Mouse (Mus musculus) erythroblast, adult 5-6 weeks (primary cell): ENCODE data around the gene Smim11. TPM values are rescaled to one million over a fixed set of nuclear protein-coding genes. Genes with fewer than 3 reads are reported as not detected.

Experiments
- ATAC-seq: replicated peaks from 2 replicates; pipeline ENCODE4 v1.8.0; 2016; ENCODE audit warnings: moderate number of reproducible peaks, mild to moderate bottlenecking, moderate TSS enrichment, inconsistent platforms; ENCODE audit not compliant: poor library complexity, low FRiP score, severe bottlenecking
- total RNA-seq, 2 experiments: library from RNA; stranded (forward) in 1 of 2; stranded (reverse) in 1 of 2; fragments of 150-400 nt in 1 of 2; fragments of 200-764, 138-1000 nt in 1 of 2; gene quantifications; 2 replicates each; pipeline versions ENCODE4 v1.2.3 to v1.2.4; 2015 to 2017; ENCODE audit warnings: low replicate concordance in 2 of 2

The Smim11 gene
- total RNA-seq (2015; ENCODE audit: low replicate concordance) = 15.3 and 15.4 TPM in 2 replicates
- total RNA-seq (2017; ENCODE audit: low replicate concordance) = 26.5 and 32.6 TPM in 2 replicates

DNA sequence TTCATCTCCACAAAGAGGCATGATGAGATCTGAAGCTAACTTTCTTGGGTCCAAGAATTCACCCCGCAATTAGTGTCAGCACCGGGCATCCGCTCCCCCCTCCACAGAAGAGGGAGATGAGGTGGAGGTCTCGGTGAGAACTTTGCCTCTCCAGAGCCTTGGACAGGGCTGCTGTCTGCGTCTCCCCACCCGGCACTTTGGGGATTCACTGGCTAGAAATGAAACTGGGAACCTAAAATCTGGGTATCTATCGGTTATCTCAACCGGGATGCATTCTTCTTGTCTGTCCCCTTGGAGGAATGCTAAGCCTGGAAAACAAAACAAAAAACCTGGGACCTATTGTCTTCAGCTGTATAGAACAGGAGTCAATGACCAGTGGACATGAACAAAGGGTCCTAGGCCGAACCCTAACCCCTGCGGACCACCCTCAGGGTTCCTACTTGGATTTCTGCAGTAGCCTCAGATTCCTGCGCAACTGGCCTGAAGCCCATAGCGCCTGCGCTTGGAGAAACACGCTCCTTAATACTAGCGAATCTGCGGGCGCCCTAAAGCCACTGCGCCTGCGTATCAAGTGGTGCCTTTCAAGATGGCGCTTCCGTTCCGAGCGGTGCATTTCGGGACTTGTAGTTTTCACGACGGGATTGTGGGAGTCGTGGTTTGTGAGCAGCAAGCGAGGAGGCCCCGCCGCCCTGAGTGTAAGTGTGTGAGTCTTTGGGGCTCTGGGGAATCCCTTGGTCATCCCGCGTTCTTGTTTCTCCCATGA lies at the start of gene Smim11:
TSS of gene Smim11 (plus strand) at position 638 of the 763 bp plus-strand sequence.
- peak; percentile 96 for ATAC-seq

DNA sequence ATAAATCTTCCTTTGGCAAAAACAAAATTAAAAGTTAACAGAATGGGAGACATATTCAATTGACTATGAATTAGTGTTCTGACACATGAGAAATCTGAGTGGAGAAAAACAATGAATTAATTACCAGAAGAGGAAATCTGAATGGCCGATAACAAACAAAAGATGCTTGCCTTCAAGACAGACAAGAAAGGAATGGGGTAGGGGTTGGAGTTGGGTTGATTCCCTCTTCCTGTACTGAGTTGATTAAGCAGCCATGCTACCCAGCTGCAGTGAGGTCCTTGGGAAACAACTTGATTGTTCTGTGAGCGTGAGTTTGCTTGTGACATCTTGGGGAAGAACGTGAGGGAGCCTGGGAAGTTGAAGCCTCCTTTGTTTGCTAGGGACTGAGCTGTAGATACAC lies 46.8 kb upstream of the Smim11 start:
- ATAC-seq = no peak

DNA sequence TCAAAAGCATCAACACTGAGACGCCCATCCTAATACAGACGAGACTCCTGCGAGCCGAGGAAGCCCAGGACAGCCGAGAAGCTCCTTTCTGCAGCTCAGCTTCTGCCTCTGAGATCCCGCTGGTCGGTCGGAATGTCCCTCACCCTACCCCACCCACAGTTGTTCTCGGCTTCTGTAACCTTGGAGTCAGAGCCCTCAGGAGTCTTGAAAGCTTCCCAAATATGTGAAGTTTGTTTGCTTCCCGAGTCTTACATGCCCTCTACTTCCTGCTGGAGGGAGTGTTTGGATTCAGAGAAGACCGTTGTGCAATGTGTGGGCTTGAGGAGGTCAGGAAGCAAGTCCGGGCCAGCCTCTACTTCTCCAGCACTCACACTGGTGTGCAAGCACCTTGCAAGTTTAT lies 33.2 kb upstream of the Smim11 start:
- ATAC-seq = no peak

DNA sequence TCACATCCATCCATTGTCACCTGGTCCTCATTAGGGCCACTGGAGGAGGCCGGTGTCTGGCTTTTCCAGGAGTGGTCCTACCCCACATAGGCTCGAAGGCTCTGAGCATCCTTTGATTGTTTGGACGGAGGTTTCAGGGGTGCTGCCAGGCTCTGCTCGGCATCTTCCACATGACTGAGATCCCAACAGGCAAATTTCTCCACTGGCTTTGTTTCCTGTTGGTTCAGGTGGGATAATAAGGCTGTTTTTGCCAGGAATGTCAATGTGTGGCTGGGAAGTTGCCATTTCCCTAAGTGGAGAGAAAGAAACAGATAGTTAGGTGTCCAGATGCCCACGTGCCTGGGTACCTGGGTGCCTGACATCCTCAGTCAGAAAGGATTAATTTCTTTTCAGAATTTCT lies 26.6 kb upstream of the Smim11 start:
- ATAC-seq = no peak

DNA sequence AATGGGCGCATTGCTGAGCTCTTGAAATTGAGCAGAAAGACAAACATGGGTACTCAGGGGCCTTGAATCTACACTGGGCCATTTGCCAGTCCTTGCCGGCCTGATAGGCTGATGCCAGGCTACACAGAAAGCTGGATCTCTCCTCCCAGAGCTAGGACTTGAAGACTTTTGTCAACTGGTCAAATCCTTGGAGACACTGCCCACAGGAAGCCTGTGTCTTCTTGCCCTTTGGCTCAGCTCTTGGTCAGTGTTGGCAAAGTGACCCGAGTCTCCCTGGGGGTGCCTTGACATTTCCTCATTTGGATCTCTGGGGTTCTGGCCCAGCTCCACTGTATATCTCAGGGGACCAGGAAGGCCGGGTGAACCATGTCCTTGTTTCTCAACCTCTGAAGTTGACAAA lies 25.6 kb upstream of the Smim11 start:
- ATAC-seq = no peak

DNA sequence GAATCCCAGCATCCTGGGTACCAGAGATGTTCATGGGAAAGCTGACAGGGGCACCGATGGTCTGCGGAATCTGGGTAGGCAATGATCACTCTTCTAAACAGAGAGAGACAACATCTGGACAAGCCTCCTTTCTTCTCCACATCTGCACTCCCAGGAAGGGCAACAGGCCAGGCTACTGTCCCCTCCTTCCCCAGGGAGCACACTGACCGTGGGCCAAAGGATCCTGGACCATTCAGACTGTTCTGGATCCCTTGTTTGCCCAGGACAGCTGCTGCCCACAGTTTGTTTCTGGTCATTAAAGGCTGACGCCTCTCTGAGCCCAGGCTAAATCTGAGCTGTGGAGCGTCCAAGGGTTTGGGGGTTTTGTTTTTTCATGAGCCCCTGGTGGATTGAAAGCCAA lies 18.4 kb upstream of the Smim11 start:
- ATAC-seq = no peak

DNA sequence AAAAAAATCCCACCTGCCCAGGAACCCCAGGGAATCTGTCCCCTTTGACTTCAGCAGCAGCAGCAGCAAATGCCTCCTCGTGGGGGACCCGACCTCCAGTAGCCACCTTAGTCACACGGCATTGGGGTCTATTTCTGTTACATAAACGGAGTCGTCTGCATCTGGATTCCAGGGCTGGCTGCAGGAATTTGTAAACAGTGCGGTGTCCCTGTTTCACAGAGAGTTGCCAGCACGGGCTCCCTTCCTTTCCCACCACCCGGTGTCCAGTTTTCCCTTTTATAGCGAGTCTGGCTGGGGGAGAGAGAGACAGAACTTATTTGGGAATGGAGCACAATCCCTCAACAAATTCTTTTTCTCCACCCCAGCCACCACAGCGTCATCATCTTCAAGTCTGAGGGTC lies 16.0 kb upstream of the Smim11 start:
- ATAC-seq = no peak

DNA sequence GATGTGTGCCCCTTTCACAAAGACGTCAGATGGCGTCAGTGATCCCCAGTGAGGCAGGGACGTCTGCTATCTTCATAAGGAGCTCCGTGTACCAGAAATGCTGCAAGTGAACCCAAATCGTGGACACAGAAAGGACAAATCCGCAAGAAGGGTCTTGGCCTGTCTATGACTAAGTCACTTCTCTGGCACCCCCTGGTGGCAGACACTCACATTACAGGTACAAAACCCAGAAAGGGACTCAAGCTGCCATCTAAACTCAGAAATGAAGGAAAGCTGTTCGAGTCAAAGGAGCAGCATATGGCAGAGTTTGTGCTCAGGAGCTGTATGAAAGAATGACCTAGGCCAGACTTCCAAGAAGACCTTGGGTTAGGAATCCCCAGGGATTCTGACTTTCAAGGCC lies 14.5 kb upstream of the Smim11 start:
- peak; percentile 56 for ATAC-seq

DNA sequence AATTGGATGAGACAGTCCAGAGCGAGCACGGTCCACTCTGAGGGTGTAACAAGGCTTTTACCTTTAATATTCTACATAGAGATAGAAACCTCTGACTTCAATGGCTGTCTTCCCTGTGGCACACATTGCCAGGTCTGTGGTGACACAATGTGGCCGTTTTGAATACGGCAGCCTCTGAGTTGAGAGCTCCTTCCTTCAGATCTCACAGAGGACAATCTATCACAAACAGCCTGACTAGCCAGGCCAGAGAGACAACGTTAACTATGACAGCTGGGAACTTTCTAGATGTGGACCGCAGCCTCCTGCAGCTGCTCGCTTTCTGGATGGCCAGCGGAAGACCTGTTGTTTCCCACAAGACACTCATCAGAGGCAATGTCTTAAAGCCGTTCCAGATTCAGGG lies 12.3 kb upstream of the Smim11 start:
- ATAC-seq = no peak

DNA sequence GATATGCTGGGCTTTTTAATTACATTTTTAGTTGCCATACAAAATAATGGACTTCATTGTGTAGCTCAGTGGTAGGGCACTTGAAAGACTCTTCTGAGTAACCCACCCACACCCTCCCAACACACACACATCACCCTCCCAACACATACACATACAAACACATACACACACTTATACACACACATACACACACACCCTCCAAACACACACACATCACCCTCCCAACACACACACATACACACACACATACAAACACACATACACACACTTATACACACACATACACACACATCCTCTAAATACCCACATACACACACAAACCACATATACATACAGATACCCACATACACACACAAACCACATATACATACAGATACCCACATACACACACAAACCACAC lies 11.0 kb upstream of the Smim11 start:
- no peak for ATAC-seq

DNA sequence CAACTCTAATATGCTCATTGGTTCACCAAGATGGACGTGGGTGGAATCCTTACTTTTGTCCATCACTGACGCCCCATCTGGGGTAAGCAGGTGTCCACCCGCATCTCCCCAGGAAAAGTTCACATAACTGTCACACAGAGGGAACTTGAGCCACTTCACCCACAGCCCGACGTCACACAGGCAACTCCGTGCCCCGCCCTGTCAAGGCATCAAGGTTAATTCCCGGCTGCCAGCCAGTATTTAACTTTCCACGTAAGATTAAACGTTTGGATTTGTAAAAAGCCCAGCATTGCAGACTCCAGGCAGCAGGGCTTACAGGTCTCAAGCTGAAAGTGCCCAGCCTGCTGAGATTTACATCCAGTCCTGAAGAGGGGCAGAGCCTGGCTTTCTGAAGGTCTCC lies 9.0 kb upstream of the Smim11 start, which contains the start of gene Kcne2:
TSS of gene Kcne2 (plus strand) at position 289 of the 400 bp plus-strand sequence.
- no peak for ATAC-seq

DNA sequence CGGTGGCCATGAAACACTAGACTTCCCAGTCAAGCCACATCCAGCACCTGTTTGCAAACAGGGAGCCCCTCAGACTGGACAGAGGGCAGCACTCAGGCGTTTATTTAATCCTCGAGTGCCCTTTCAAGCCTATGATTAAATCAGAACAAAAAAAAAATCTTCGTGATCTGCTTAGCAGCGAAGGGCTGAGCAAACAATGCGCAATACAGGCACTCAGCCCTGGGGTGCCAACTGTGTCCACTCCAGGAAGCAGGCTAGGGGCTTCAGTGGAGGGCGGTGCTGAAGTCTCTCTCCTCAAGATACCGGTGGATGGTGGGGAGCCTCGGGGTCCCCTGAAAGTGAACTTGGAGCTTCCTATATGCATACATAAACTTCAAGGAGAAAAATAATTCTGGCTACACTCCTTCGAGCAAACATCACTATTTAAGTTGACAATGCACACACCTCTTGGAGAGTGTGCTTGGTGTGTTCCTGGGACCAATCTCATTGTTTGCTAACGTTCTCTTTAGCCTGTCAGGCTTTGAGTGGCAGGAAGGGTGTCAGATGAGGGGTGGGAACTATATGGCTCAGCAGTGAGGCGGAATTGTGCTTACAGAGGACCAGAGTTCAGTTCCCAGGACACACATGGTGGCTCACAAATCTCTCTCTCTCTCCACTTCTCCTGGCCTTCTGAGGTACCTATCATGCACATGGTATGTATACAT lies 6.7 kb upstream of the Smim11 start:
- no peak for ATAC-seq

DNA sequence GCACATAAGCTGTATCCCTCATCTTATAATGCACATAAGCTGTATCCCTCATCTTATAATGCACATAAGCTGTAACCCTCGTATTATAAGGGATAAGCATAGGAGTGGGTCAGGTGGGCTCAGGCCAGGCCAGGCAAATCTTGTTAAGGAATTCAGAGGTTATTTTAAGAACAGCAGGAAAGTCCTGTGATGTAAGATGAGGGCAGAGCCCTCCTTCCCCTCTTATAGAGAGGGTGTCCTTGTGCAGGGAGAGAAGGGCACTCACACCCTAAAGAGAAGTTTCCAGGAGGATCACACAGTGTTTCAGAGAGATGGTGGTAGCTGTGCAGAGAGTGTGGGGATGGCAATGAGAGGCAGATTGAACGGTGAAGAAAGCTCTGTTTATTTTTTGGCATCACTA lies 5.8 kb upstream of the Smim11 start:
- ATAC-seq = no peak

DNA sequence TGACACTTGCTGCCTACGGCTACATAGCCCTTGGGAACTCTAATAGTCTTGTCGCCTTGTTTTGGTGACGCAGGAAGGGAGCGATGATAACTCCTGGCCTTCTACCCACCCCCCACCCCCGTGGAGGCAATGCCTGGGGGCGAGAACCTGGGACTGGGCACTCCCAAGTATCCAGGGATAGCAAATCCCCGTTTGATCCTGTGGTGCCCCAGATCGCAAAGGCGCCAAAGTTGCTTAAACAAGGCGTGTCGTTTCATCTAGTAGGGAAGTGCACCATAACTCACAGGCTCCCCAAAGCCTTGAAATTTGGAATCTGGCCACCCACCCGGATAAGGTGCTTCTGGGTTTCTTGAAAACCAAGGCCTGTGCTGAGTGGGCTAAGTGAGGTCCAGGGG lies 323 bp downstream of the Smim11 start:
- peak; percentile 67 for ATAC-seq

DNA sequence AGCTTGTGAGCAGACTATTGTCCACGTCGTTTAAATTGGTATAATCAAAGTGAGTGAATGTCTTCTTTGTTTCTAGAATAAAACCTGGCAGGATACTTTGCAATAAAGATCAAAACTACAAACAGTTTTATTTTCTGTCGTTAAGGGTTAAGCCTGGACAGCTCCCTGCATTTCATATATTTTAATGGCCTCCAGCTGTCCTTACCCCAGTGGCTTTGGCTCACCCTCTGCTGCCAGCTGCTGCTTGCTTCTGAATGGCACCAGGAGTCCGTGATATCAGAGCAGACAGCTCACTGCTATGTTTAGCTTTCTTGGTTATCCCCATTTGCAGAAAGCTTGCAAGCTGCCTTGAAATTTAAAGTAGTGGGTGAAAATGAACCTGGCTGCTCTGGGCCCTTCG lies 903 bp downstream of the Smim11 start:
- no peak for ATAC-seq

DNA sequence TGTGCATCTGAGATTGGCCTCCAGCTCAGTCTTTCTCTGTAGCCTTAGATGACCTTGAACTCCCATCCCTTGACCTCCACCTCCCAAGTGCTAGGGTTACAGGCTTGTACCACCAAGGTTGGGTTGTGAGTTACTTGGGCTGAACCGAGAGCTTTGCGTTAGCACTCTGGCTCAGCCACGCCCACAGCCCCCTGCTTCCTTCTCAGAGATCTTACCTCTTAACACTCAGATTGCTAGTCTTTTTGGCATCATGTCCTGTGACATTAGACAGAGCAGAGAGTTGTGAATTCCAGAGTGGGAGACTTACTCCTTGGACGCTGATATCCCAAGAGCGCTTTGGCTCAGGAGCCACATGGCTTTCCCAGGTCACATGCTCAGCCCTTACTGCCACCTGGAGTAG lies 1.4 kb downstream of the Smim11 start:
- no peak for ATAC-seq

DNA sequence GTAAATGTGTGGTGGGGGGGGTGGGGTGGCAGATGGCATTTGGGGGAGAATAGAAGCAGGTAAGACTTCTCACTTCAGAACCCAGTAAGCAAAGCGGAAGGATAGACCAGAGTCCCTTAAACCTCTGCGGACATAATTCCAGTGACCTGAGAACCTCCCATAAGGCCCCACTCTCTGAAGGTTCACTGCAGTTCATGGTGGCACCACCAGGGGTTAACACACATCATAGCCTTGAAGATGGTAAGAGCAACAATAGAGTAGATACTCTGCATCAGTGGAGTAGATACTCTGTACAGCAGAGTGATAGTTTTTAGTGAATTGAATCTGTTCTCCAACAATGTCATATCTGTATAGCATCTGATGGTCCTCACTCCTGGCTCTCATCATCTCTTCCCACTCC lies 4.4 kb downstream of the Smim11 start:
- no peak for ATAC-seq

DNA sequence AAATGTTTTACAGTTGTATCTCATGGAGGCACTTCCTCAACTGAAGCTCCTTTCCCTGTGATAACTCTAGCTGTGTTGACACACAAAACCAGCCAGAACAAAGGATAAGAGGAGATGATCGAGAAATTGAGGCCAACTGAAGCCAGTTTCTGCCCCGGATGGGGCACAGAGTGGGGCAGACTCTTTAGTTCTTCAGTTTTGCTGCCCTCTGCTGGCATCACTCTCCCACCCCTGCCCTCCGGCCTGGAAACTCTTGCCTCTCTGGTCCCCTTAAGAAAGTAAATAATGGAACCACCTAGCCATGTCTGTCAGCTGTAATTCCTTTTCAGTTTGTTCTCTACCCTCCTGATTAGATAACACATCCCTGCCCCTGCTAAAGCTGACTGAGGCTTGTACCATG lies 6.9 kb downstream of the Smim11 start:
- ATAC-seq = no peak

DNA sequence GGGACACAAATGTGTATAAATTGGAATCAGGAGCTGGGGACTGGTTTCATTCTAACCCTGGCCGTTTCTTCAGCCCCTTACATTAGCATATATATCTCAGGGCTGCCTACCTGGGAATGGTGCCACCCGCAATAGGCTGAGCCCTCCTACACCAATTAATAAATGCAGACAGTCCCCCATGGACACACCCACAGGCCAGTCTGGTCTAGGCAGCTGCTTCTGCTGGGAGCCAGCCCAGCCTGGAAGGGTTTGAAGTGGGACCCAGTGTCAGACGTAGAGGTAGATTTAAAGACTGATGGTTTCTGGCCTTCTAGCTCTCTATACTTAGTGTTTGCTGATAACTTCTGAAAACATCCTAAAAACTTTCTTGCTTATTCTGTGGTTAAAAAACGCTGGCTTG lies 8.0 kb downstream of the Smim11 start:
- no peak for ATAC-seq

DNA sequence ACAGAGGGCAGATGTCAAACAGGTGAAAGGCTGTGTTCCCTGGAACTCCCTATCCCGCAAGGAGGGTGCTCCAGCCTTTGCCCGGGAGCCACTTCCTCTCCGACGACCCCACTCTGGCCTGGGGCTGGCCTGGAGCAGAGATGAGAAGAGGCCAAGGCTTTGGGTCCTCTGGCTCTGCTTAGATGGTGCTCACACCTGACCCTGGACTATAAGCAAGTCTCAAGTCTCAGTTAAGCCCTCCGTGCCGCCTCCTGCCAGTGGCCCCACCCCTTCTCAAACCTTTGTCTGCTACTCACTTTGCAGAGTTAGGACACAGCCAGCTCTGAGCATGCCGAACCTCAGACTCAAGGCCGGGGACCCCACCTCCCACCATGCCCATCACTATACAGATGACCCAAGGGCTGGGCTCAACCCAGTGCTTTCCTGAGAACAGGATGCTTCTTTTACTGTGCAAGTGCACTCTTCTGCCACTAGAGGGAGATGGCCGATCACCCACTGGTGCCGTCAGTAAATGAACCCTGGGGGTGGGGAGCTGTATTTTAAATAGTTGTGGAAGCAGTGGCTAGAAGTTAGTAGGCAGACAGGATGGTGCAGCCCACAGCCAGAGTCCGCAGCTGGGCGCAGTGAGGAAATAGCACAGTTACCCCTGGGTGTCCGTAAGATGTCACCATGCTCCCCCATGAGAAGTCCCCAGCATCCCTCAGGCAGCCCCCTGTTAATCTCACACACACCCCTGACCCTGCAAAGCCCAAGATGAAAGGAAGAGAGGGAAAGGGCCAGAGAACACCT lies 13.1 kb downstream of the Smim11 start:
- ATAC-seq = peak; percentile 74
